Mouse (Mus musculus): ENCODE results near the gene Mif4gd.

The Mif4gd gene

DNA sequence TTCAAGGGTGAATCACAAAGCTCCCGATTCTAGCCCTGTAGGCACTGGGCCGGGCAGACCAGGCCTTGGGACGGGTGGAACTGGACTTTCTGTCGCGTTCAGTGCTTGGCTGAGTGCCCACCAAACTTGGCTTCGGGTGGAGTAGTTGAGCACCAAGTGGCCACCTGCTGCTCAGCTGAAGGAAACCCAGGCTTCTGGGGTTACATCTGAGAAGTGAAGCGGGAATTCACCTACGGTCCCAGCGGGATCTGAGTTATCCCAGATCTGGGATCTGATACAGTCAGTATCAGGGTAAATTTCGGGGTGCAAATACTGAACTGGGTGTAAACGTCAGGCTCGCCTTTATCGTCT is 735 bp downstream of the Mif4gd start:
- DNase-seq, result peak; percentile 85

DNA sequence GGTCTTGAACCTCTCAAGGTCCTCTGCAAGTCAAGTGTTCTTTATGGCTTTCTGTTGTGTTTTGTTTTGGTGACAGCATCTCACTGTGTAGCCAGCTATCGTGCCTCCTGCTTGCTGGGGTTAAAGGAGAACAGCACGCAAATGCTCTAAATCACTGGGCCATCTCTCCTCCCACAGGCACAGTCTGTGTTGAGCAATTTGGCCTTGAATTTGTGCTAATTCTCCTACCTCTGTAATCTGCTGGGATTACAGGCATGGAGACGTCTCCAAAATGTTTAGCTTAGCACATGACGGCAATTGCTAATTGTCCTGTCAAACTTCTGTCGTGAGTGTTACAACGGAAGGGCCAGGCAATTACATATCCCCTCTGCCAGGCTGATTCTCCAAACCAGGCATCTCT is 1.6 kb downstream of the Mif4gd start:
- DNase-seq, result no peak

DNA sequence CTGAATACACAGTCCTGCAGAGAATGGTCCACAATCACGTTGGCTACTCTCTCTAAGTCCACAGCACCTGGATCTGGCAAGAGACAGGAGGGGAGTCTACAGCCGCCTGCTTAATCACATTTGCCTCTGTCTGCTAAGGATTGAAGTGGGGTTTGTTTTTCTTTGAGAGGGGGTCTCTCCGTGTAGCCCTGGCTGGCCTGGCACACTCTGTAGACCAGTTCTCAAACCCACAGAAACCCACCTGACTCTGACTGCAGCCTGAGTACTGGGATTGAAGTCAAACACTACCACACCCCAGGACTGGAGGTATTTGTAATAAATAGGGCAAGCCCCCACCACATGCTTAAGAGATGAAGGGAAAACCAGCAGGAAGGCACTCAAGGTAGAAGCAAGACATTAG is 3.2 kb downstream of the Mif4gd start:
- DNase-seq, result no peak

DNA sequence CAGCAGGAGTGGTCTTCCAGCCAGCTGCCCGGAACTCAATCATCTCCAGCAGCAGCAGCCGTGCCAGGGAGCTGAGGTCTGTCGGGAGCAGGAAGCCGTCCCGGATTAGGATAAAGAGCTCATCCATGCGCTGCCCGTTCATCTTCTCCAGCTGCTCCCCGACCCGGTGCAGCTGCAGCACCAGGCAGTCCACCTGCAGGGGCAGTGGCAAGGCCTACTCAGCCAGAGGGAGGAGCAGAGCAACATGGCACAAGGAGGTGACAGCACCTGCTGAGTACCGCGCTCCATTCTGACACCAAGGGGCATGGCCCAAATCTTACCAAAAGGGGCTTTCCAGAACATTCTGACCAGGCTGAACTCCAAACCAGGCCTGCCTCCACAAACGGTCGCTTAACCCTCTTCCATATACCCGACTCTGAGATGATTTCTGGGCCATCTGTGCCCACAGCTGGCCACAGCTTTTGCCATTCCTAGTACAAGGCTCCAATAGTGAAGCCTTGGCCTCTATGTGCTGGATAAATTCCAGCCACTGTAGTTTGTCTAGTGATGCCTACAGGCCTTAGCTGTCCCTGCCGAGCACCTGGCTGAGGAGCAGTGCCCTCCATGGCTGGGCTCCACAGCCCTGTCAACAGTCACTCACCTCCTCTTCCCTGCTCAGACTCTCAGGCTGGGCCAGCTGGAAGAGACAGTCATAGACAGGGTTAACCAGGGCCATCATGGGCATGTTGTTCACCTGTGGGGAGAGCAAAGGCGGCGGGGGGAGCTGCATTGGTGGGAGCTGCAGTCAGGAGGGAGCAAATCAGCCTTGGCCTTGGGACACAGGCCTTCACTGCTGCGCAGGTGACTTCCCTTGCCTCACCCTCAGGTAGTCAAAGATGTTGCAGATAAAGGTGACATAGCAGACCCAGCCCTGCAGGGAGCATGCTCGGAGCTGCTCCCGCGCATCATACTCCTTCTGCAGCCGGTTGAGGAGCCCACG is 4.1 kb downstream of the Mif4gd start:
- peak; percentile 18 for DNase-seq

DNA sequence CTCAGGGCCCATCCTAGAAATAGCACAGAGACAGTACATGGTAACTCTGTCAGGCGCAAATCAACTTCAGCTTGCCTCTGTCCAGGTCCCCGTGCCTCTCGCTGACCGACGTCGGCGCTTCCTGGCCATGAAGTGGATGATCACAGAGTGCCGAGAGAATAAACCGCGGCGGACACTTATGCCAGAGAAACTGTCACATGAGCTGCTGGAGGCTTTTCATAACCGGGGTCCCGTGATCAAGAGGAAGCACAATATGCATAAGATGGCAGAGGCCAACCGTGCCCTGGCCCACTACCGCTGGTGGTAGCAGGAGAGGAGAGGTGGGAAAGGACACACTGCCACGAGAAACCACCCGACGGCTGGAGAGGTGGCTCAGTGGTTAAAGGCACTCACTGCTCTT is 6.0 kb downstream of the Mif4gd start:
- DNase-seq, result no peak

DNA sequence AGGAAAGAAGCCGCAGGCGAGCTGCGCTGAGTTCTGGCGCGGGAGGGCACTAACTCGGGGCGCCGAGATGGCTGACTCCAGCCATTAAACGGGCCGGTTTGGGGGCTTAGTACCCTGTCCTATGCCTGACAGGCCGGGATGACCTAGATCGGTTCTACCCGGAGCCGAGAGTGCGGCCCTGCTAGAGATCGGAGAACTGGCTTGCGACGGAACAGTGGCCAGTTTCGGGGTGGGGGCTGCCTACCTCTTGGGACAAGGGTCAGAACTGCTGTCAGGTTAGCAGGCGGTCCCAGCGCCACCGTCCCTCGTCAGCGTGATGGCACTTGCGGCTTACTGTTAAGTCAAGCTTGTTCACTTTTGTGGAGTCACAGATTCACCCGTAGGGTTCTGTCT is 8.5 kb downstream of the Mif4gd start:
- DNase-seq, result peak; percentile 62

DNA sequence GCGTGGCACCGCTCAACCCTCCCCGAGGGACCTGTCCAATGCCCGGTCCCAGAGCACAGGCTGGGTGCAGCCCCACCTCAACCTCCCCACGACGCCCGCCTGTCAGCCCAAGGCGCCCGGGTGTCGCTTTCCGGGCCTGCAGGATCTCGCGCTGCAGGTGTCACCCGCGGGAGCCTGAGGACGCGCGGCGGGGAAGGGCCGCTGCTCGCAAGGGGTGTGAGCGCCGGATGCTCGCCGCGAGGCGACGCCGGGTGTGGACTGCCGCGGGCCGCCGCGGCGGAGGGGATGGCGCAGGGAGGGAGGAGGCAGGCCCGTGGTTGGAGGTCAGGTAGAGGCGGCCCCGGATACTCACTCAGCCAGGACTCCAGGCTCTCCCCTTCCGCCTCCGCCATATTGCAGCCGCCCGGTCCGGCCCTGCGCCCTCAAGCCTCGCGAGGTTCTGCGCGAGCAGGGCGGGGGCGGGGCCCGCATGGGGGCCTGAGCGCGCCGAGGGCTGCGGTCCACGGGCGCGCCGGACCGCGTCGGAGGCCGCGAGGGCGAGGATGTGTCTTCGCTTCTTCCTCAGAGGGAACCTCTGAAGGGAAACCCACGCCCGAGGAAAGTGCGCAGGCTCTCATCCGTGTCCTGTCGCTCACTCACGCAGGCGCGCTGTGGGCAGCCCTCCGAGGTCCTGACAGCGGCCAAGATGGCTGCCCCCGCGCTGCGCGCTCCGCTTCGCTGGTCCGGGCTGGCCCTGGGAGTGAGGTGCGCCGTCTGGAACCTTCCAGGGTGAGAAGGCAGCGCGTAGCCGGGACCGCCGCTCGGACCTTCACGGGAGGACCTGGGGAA is 9.1 kb downstream of the Mif4gd start, which contains the start of the genes Mrps7 and Gga3:
Gene Mrps7 (plus strand): TSS at position 450 of the 828 bp plus-strand sequence.
Gene Gga3 (minus strand): TSS at position 576 of the 828 bp plus-strand sequence.
- peak; percentile 92 for DNase-seq

DNA sequence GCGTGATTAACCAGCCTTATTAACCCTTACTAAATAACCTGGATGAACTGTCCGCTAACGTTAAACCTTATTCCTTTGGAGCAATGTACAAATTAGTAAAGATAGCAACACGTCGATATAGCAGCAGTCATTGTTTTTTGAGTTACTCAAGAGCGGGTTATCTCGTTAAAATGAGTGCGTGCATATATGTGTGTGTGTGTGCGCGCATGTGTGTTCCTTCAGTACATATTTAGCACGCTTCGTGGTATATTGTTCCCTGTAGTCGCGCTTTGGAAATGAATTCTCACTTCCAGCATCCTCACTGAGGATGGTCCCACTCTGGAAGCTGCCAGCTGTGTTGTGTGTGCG is 9.7 kb downstream of the Mif4gd start:
- DNase-seq, result no peak

DNA sequence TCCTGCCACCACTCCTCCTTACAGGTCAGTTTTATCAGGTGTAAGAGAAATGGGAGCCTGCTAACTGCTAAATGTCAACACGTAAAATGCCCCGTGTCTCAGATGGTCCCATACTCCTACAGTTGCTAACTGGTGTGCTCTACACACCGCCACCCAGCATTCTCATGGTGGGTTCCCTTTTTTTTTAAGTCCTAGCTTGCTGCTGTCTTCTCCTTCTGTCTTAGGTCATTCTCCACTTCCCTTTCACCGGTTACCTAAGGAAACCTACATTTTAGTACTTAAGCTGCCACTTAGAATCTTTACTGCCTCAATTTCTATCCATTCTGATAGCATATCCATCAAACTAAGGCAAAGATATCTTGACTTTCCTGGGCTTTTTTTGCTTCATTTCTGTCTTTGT is 11.6 kb downstream of the Mif4gd start:
- no peak for DNase-seq

DNA sequence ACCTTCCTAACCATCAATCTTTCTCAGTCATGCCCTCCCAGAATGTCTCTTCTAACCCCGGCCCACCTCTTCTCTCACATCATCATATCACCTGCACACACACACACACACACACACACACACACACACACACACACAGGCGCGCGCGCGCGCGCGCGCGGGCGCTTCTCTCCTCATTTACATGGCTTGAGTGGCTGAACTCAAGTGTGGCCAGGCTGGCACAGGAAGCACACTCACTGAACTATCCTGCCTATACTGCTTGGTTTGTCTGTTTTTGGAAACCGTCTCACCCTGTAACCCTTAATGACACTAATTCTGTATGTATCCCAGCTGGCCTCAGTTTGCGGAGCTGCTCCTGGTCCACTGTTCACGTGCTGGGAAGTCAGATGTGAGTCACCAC is 12.0 kb downstream of the Mif4gd start:
- no peak for DNase-seq

DNA sequence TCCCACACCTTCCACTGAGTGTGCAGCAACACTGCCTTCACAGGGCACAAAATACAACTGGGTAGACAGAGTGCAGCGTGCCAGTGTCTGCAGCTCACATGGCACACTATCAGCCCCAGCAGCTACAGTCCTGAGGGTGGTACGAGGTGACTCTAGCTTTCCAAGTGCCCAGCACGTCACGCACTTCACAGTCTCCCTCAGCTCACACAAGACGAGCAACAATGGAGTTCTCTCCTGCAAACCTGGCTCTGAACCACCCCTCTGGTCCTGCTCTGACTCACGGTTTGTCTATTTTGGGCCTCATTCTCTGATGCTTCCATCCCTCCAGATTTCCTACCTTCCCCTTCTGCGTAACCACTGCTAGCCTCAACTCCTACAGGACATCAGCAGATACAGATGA is 13.0 kb downstream of the Mif4gd start:
- DNase-seq, result no peak

DNA sequence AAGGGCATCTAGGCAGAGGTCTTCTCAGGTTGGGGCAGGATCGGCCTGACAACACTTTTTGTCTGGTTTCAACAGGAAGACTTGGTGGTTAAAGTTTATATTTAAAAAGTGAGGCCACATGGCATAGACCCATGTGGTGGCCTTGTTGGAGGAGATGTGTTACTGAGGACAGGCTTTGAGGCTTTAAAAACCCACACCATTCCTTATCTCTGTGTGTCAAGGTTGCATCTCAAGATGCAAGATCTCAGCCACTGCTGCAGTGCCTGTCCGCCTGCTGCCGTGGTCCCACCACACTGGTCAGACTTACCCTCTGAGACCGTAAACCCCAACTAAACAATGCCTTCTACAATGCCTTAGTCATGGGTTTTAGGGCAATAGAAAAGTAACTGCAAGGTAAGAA is 14.5 kb downstream of the Mif4gd start:
- no peak for DNase-seq

DNA sequence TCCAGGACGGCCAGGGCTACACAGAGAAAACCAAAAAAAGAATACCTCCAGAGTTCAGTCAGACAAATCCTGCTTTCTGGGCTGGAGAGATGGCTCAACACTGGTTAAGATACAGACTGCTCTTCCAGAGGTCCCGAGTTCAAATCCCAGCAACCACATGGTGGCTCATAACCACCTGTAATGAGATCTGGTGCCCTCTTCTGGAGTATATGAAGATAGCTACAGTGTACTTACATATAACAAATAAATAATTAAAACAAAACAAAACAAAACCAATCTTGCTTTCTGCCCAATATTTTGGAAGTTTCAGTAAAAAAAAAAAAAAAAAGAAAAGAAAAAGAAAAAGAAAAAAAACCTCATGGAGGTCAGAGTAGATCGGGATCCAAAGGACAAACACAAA is 17.6 kb downstream of the Mif4gd start:
- no peak for DNase-seq

DNA sequence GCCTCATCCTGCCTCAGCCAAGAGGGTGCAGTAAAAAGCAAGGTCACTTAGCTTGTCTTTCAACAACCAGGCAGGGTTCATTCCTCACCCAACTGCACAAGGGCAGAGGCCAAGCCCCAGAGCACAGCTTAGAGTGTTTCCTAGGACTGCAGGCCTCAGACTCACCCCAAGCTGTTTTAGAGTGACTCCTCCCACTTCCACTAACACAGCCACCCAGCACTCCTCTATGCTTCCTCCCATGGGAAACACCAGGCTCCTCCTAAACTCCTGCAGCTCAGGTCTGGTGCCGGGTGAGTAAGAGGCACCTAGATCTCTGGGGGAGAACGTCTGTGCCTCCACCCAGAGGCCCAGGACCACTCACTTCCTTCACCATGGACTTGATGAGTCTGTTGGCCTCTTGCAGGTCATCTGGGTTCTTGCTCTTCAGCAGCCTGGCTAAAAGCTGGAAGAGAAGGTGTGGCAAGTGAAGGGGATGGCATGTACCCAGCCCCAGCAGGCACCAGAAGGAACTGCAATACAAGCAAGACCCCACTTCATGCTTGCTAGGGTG is 22.2 kb downstream of the Mif4gd start:
- DNase-seq, result peak; percentile 17

DNA sequence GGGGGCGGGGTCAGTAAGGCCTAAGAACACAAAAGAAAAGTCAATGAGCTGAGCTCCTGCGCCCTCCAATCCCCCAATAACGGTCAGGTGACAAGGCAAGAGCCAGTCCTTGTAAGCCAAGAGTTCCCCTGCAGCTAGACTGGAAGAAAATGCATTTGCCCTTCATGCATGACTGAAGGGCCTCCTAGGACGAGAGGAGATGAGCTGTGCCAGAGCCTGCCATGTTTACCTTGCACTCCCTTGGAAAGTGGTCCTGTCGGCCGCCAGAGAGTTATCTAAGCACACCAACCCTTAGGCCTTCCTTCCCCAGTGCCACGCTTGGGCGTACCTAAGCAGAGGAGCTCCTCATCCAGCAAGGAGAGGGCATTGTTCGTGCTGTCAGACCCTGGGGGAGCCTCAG is 24.8 kb downstream of the Mif4gd start:
- DNase-seq, result no peak

DNA sequence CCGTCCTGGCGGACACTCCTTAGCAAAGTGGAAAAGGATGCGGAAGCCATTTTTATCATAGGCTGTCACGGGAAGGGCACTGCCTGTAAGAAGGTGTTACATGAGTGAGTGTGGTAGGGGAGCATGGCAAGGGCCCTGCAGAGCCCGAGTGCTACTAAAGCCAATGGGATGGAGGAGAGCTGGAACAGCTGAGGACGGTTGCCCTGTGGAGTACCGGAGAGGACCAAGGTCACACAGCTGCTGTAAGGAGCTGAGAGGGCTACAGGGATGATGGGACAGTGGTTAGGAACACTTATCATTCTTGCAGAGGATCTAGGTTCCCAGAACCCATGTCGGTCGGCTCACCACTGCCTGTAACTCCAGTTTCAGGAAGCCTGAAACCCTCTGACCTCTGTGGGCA is 26.4 kb downstream of the Mif4gd start:
- DNase-seq, result no peak

DNA sequence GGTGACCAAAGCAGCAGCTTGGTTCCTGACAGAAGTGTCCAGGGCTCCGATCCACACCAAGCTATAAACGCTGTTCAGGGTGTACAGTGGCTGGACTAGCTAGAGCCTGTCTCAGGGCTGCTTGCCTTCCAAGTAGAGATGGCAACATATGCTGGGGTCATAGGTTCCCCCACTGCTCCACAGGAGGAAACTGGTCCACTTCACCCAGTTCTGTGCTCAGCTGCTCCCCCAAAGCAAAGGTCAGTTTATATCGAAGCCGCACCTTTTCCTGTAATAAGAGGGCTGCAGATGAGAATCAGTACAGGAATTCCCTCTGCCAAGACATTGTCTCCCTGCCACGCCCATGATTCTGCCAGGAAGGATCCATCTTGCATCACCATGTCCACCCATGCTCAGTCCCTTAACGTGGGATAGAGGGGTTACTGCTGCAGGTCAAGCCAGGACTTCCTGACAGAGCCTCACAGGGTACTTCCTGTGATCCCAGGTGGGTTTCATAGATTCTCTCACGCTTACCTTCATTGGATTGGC is 27.1 kb downstream of the Mif4gd start:
- DNase-seq, result no peak

DNA sequence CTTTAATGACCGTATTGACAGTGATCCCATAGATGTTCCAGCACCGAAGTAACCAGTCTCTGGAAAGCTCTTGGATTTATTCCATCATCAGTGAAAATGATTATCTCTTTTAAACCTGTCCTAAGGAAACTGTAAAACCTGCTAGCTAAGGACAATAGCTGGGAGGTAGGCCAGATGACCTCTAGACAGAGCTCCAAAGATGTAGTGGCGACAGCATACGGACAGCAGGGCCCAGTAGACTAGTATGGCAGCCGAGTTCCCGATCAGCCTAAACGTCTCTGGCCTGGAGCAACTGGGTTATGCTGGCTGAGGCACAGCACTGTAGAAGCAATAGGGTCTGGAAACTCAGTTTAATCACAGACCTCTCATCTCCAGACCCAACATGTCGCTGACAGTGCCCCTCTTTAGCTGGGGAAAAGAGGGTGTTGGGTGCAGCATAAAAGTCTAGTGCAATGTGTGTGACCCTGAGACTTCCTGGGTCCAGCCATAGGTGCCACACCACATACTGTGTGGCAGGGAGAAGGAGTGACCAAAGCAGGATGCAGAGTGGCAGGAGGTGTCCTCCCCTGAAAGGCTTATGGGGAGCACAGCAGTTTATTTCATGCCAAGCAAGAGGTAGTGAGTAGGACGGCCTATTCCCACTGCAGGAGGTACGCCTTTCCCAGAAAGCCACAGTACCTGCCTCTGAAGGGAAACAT is 28.2 kb downstream of the Mif4gd start:
- DNase-seq, result no peak

DNA sequence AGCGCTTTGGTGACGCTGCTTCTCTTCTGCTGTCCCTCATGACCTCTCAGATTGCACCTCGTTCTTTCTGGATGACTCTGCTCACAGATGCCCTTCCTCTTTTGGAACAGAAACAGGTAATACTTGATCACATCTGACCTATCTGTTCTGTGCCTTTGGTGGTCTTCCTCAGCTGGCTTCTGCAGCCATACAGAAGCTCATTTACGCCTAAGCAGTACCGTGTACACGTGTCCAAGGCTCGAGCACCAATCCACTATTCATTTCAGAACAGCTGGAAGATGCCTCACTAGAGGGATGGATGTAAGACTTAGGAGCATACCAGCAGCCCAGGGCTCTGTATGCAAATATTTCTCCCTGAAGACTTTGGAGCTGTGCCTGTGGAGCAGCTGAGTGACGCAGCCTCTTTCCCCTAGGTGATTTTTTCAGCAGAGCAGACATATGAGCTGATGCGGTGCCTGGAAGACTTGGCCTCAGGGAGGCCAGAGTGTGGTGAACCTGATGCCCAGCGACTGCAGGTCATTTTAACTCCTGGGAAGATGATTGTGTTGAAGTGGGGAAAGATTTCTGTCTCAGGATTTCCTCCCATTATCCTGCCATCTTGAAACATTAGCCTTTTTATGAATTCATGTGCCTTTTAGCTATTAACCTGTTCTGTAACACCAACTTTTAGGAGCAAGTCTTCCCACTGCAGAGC is 29.7 kb downstream of the Mif4gd start:
- DNase-seq, result no peak

DNA sequence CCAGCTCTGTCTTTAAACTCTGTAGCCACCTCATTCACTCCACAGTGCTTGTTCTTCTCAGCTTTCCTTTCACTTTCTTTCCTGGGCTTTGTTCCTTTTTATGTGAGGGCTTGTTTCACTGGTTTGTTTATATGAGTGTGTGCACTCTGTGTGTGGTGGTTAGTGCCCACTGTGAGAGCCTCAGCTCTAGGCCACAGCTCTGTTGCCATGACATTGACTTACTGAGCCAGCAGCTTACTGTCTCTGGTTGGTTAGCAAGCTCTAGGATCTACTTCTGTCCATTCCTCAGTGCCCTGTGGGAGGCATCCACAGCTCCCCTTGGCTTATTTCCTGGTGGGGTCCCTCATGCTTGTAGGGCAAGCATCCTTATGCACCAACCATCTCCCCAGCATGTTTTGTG is 33.7 kb downstream of the Mif4gd start:
- no peak for DNase-seq

DNA sequence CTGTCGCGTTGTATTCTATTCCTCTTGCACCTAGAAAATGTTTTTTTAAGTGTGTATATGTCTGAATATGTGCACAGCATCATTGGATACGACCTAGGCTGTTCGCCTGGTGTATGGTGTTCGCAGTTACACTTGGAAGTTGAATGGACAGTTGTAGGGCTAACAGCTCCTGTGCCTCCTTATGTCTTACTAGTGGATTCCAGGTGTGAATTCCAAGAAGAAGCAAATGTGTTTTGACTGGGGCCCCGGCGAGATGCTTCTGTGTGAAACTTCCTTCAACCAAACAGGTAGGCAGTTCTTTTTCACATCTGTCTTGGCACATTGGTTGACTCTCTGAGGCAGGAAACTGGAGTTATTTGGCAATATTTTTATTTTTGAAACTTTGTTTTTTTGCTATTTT is 47.8 kb downstream of the Mif4gd start:
- no peak for DNase-seq
